Mouse (Mus musculus): ENCODE measurements around the gene Avil.

- peak; percentile 55; the same call in 1 of the 2 replicates for TF ChIP-seq POLR2A (IDR thresholded peaks at IDR 0.05; ENCODE audit: borderline replicate concordance, extremely low read depth, low read depth, low read length)
- TF ChIP-seq CTCF (IDR thresholded peaks at IDR 0.05; ENCODE audit: insufficient read depth, low read length): peak; percentile 94
These were observed 30.1 kb downstream of the Avil start, which contains the start of gene Tsfm for GRCm38 (mm10) chr10:127030336-127031296.
